8 mouse cellular contexts compared by ENCODE assay signal in the genomic region with DNA sequence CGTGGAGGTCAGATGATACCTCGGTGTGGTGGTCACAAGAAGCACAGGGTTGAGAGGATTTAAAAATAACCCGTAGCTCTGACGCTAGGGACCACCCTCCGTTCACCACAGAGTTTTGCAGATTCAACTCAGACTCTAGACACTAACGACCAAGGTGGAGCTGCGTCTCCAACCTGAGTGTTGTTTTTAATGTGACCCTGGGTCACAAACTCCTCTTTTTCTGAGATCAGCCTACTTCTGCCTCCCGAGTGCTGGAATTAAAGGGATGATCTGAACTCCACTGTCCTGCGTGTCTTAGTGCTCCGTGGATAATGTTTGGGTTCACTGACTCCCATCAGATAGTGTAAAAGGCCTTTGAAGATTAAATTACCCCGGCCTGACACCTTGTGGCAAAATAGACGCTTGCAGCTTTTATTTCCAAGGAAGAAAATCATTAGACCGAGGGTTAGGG. TPM values are rescaled to one million over a fixed set of nuclear protein-coding genes. Genes with fewer than 3 reads are reported as not detected.
DNase-seq lines count a peak whose midpoint lies in the region; ATAC-seq and TF ChIP-seq lines count a peak whose summit lies in the region.

No protein-coding gene starts in this region.

- no peaks in the 10 kb centered on the region for H3K9me3 ChIP-seq in limb, embryonic 14.5 days (ENCODE audit: control insufficient read depth, low read length)
- H3K9me3 ChIP-seq in midbrain, postnatal 0 days (ENCODE audit: low read length), result no peaks in the 10 kb centered on the region

- peak; percentile 12 for DNase-seq in thymus, postnatal 4 days
- DNase-seq in thymus, postnatal 0 days (ENCODE audit: low spot score), result no peak
- peak; percentile 50 to 66 for DNase-seq in cerebellum, postnatal 25 days
- peak; percentile 20 for DNase-seq in heart, adult 8-10 months (ENCODE audit: low spot score)
- DNase-seq in kidney, adult 2 months, result peak; percentile 64
- peak; percentile 58 for DNase-seq in limb, embryonic 14.5 days (ENCODE audit: low spot score)
- peak; percentile 75 for DNase-seq in midbrain, postnatal 0 days (ENCODE audit: low spot score)
- no peak for DNase-seq in thymus, postnatal 25 days

- under 1% methylated on average over 13 of the region's 13 CpGs for WGBS in kidney, adult 2 months
- 1% methylated on average over 13 of the region's 13 CpGs for WGBS in limb, embryonic 14.5 days
- under 1% methylated on average over 13 of the region's 13 CpGs for WGBS in midbrain, postnatal 0 days

- TF ChIP-seq CTCF in kidney, adult 2 months (conservative IDR thresholded peaks at IDR 0.05; ENCODE audit: insufficient read depth, insufficient read length, low read depth, low read length), result 0 out of 2 replicates have a peak, but pooled peaks have one; percentile 18
- TF ChIP-seq CTCF in midbrain, postnatal 0 days (IDR thresholded peaks at IDR 0.05), result peak; percentile 81

- H3K36me3 ChIP-seq in kidney, adult 2 months (ENCODE audit: control insufficient read depth, insufficient read depth, low read length), result no peaks in the 10 kb centered on the region
- no peaks in the 10 kb centered on the region for H3K36me3 ChIP-seq in limb, embryonic 14.5 days (ENCODE audit: control insufficient read depth, insufficient read depth, low read length)
- no peaks in the 10 kb centered on the region for H3K36me3 ChIP-seq in midbrain, postnatal 0 days (ENCODE audit: insufficient read depth, low read length)

- no peaks in the 10 kb centered on the region; the same call in 1 of the 2 replicates for H3K27me3 ChIP-seq in kidney, adult 2 months (replicated peaks; ENCODE audit: control insufficient read depth, insufficient read depth, low read length)
- no peaks in the 10 kb centered on the region for H3K27me3 ChIP-seq in limb, embryonic 14.5 days (ENCODE audit: control insufficient read depth, insufficient read depth, low read length)
- peaks cover 9% of the 10 kb centered on the region; the same call in 1 of the 2 replicates for H3K27me3 ChIP-seq in midbrain, postnatal 0 days (ENCODE audit: insufficient read depth, low read length)

- peak overlapping the region; percentile 66 for H3K9ac ChIP-seq in limb, embryonic 14.5 days (ENCODE audit: low read depth, low read length, severe bottlenecking)
- H3K9ac ChIP-seq in midbrain, postnatal 0 days (replicated peaks; ENCODE audit: low read length, poor library complexity, severe bottlenecking), result no peak overlapping the region

- H3K4me2 ChIP-seq in limb, embryonic 14.5 days (replicated peaks; ENCODE audit: low read depth, low read length, severe bottlenecking), result peak overlapping the region; percentile 77
- peak overlapping the region; percentile 94 for H3K4me2 ChIP-seq in midbrain, postnatal 0 days (ENCODE audit: low read depth, low read length, poor library complexity, severe bottlenecking)

- ATAC-seq in limb, embryonic 14.5 days (ENCODE audit: low FRiP score, low read depth), result peak; percentile 64
- peak; percentile 76 for ATAC-seq in midbrain, postnatal 0 days (ENCODE audit: low FRiP score)

- no peak for TF ChIP-seq POLR2A in kidney, adult 2 months (IDR thresholded peaks at IDR 0.05; ENCODE audit: low read depth, low read length)
- TF ChIP-seq POLR2A in limb, embryonic 14.5 days (IDR thresholded peaks at IDR 0.05; ENCODE audit: borderline replicate concordance, extremely low read depth, insufficient read depth, insufficient read length), result no peak

- no peak overlapping the region for H3K27ac ChIP-seq in kidney, adult 2 months (ENCODE audit: insufficient read depth, low read depth, low read length)
- H3K27ac ChIP-seq in limb, embryonic 14.5 days (replicated peaks; ENCODE audit: low read depth, low read length), result no peak overlapping the region
- H3K27ac ChIP-seq in midbrain, postnatal 0 days (ENCODE audit: low read depth, low read length), result no peak overlapping the region

- peak overlapping the region; percentile 70 for H3K4me3 ChIP-seq in kidney, adult 2 months (ENCODE audit: insufficient read depth, low read depth, low read length)
- peak overlapping the region; percentile 69 for H3K4me3 ChIP-seq in limb, embryonic 14.5 days (replicated peaks; ENCODE audit: low read length)
- H3K4me3 ChIP-seq in midbrain, postnatal 0 days (ENCODE audit: low read depth, low read length), result peak overlapping the region; percentile 56

- peaks cover 8% of the 10 kb centered on the region; the same call in 1 of the 2 replicates for H3K4me1 ChIP-seq in kidney, adult 2 months (ENCODE audit: control insufficient read depth, insufficient read depth, low read length)
- peaks cover 3% of the 10 kb centered on the region; the same call in 1 of the 2 replicates for H3K4me1 ChIP-seq in limb, embryonic 14.5 days (ENCODE audit: control insufficient read depth, insufficient read depth, low read length)
- no peaks in the 10 kb centered on the region for H3K4me1 ChIP-seq in midbrain, postnatal 0 days (ENCODE audit: insufficient read depth, low read length)

RNA-seq across cellular contexts. Expression of gene Steap1, which starts 0.7 kb away (rescaled TPM):
- 0.73 and 0.77 TPM in 2 replicates for polyA plus RNA-seq in thymus, postnatal 0 days (2015; fragmentation: Nextera tagmentation; extraction: Ambion mirVana)
- not detected for total RNA-seq in heart, adult 8-10 months (2022)
- 5.2 and 6.4 TPM in 2 replicates for polyA plus RNA-seq in kidney, adult 2 months (2012; rRNA removed)
- polyA plus RNA-seq in limb, embryonic 14.5 days (2012; rRNA removed), result 3.3 and 3.6 TPM in 2 replicates
- polyA plus RNA-seq in limb, embryonic 14.5 days (2014; fragmentation: Nextera tagmentation; extraction: Ambion mirVana), result 4.7 and 4.8 TPM in 2 replicates
- 0.71 TPM in 1 of 2 replicates, not detected in the other for total RNA-seq in midbrain, postnatal 0 days (2014; rRNA removed)
- polyA plus RNA-seq in midbrain, postnatal 0 days (2015; fragmentation: Nextera tagmentation; extraction: Ambion mirVana), result 0.63 and 0.65 TPM in 2 replicates

RNA-seq across cellular contexts. Expression of gene Steap2, which starts 55.4 kb away (rescaled TPM):
- 0.49 and 0.57 TPM in 2 replicates for polyA plus RNA-seq in thymus, postnatal 0 days (2015; fragmentation: Nextera tagmentation; extraction: Ambion mirVana)
- under 1 TPM; 0.44 to 0.65 (median 0.60) TPM for total RNA-seq in heart, adult 8-10 months (2022)
- 71.7 and 76.1 TPM in 2 replicates for polyA plus RNA-seq in kidney, adult 2 months (2012; rRNA removed)
- 5.7 and 7.9 TPM in 2 replicates for polyA plus RNA-seq in limb, embryonic 14.5 days (2012; rRNA removed)
- 5.9 and 7.8 TPM in 2 replicates for polyA plus RNA-seq in limb, embryonic 14.5 days (2014; fragmentation: Nextera tagmentation; extraction: Ambion mirVana)
- total RNA-seq in midbrain, postnatal 0 days (2014; rRNA removed), result 11.0 and 14.7 TPM in 2 replicates
- 4.3 and 4.8 TPM in 2 replicates for polyA plus RNA-seq in midbrain, postnatal 0 days (2015; fragmentation: Nextera tagmentation; extraction: Ambion mirVana)

Comparison
In these comparisons a context has a peak if more than half of its experiments do, and no peak if none do; other contexts are left out.
1. DNase-seq: peak in thymus, postnatal 4 days (single experiment), cerebellum, postnatal 25 days (2 of 2), heart, adult 8-10 months (single experiment), kidney, adult 2 months (single experiment), limb, embryonic 14.5 days (single experiment) and midbrain, postnatal 0 days (single experiment); none in thymus, postnatal 0 days (single experiment) and thymus, postnatal 25 days (single experiment).
2. Peak in every context shown above with its lines, with median percentiles within 50 percentile points of each other: H3K4me3 ChIP-seq.